Mouse (Mus musculus) monocyte, adult 2 months (primary cell): Measurements from ENCODE around the gene Gpr179.
A peak's percentile ranks its signal among the peaks of the same experiment; 100 is the strongest.

ENCODE experiments used
- DNase-seq, 2 experiments: peaks; one replicate each; pipeline ENCODE4 v3.0.0; 2022; ENCODE audit warnings: low spot score in 2 of 2, low read depth in 1 of 2

Gene Gpr179

DNA sequence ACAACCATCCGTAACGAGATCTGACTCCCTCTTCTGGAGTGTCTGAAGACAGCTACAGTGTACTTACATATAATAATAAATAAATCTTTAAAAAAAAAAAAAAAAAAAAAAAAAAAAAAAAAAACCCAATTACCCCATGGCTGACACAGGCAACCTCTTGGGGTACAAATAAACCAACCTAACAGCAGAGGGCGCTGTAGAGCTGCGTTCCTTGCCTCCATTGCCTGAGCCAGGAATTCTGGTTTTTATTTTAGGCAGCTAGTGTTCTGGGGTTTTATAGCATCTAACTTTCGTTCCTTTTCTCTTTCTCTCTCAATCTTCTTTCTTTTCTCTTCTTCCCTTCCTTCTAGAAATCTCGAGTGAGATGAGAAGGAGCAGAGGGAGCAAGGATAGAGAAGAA is 5.8 kb upstream of the Gpr179 start:
- DNase-seq = peak in 1 of 2 experiments; percentile 57

DNA sequence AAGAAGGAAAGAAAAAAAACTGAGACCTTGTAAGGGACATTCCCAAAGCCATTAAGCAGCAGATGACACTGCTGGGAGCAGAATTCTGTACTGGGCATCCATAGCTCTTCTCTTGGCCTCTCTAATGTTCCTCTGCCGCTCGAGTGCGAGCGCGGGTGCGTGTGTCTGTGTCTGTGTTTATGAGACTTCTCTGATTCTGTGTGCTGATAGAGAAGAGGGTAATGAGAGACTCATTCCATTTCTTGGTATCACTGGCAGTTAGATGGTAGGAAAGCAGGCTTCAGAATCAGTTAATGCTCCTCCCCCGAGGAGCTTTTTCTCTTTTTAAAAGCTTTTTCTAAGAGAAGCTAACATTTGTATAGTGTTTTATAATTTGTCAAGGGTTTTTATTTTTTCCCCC is 3.4 kb upstream of the Gpr179 start:
- DNase-seq = no peak

GRCm38 (mm10) chr11:97354646-97355045 is 2.8 kb upstream of the Gpr179 start:
- no peak for DNase-seq

- DNase-seq = no peak
Measured at GRCm38 (mm10) chr11:97352935-97353597, 1.2 kb upstream of the Gpr179 start.

DNA sequence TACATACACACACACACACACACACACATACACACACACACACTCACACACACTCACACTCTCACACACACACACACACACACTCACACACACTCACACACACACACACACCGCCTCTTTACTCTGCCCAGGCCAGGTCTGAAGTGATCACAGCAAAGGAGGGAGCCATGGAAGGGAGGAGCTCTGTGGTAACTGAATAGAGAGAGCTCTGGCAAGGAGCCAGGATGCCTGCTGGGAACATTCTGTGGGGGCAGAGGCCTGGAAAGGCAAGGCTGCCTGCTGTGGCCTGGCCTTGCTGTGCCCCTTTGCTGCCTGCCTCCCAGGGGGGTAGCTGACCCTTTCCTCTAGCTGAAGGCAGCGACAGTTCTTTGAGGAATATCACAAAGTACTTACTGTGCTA is 1.8 kb downstream of the Gpr179 start:
- no peak for DNase-seq

- DNase-seq = no peak
Measured at GRCm38 (mm10) chr11:97347291-97347690, 4.6 kb downstream of the Gpr179 start.

DNA sequence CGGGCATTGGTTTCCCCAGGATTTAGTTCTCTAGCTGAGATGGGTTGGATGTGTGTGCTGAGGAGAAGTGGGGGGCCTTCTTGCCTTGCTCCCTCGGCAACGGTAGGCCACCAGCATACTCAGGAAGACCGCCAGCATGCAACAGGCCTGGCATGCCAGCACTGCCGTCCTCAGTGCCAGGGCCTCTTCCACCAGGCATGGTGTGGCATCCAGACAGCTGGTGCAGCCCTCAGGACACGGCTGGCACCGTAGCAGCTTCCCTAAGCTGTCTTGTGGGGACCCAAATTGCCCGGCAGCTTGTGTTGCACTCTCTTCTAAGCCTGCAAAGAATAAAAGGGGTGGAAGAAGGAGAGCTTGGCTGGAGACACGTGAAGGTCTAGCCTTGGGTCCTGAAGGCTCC is 5.5 kb downstream of the Gpr179 start:
- DNase-seq = no peak

DNA sequence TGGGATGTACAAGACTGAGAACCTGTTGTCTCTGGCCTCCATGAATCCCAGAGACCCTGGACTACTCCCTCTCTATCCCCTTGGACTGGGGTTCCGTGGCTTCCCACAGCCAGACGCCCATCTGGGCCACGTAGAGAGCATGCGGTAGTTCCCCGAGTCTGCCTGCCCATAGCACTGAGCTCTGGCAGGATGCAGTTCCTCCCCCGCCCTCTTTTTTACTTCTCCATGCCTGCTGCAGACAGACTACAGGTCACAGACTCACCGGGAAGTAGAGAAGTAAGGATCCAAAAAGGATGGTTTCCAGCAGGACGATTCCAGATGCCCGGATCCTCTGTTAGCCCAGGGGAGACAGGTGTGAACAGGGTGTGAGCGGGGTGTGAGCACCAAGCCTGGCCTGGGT is 6.4 kb downstream of the Gpr179 start:
- no peak for DNase-seq

DNA sequence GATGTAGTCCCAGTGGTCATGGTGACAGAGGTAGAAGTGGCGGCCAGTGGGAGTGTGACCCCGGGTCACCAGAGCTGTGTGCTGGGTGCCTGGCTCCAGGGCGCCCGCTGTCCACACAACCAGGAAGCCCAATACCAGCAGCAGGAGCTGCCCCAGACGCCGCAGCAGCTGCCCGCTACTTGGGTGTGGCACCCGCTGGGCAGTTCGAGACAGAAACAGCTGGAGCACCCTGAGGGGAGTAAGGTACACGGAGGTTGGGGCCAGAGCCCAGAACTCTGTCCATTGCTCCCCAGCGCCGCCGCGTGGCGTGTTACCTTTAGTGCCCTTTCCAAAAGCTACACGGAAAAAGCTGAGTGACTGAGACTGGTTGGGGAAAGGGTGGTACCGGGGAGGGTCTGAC is 8.3 kb downstream of the Gpr179 start:
- DNase-seq = peak in 1 of 2 experiments; percentile 8

GRCm38 (mm10) chr11:97343175-97343574 is 8.7 kb downstream of the Gpr179 start:
- DNase-seq = no peak

DNA sequence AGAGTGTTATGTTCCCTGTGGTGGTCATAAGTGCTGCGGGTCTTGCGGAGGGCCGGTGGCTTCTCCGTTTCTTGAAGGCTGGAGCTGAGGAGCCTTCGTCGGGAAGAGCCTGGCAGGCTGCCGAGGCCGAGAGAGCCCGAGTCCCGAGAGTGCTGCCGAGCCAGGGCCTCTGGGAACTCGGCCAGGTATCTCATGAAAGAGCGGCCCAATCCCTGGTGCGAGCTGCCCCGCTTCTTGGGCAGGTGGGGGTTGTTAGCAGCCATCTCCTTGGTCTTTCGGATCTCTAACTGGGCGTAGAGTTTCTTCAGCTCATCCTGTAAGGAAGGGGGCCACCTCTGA is 12.9 kb downstream of the Gpr179 start:
- no peak for DNase-seq

DNA sequence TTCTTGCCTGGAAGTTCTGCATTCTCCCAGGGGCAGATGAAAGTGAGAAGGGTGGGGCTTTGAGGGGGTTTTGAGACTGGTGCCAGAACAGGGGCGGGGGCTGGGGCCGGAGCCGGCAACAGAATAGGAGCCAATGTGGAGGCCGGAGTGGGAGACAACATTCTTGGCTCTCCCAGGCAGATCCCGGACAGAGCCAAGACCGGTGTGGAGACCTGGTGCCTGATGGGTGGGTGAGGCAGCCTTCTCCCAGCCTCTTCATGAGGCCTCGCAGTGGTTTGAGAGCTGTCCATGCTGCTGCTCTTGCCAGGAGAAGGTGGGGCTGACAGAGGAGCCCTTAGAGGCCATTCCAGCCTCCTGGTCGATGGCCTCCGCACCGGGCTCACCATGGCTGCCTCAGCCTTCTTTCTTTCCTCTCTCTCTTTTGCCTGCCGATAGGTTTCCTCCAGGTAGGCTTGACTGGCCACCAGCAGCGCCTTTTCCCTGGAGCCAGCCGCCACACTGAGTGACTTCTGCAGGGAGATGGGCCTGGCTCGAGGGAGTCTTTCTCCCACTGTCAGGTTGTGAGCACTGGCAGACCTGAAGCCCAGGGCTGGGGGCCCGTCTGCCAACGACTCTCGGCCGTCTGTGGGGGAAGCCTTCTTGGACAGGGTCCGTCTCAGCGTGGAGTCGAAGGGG is 13.4 kb downstream of the Gpr179 start:
- DNase-seq = no peak

GRCm38 (mm10) chr11:97337363-97337762 is 14.5 kb downstream of the Gpr179 start:
- DNase-seq = no peak

- DNase-seq = no peak
Measured at GRCm38 (mm10) chr11:97336751-97337345, 15.0 kb downstream of the Gpr179 start.

- DNase-seq = no peak
Measured at GRCm38 (mm10) chr11:97336238-97336637, 15.6 kb downstream of the Gpr179 start.

DNA sequence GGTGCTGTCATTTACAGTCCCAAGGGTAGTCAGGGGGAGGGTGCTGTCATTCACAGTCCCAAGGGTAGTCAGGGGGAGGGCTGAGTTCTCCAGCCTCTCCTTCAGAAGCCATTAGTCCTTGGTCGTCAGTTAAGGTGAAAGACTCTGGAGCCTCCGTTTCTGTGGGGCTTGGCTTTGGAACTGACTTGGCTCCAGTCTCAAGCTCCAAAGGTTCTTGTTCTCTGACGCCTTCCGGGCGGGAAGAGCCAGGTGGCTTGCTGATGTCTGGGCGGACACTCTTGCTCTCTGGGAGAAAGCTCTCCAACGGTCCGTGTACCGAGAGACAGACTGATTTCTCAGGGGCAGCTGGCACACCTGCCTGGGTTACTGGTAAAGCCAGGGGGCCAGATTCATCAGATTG is 17.5 kb downstream of the Gpr179 start:
- no peak for DNase-seq

- no peak for DNase-seq
Measured at GRCm38 (mm10) chr11:97333896-97334295, 18.0 kb downstream of the Gpr179 start.

- DNase-seq = no peak
Measured at GRCm38 (mm10) chr11:97333044-97333443, 18.8 kb downstream of the Gpr179 start.

DNA sequence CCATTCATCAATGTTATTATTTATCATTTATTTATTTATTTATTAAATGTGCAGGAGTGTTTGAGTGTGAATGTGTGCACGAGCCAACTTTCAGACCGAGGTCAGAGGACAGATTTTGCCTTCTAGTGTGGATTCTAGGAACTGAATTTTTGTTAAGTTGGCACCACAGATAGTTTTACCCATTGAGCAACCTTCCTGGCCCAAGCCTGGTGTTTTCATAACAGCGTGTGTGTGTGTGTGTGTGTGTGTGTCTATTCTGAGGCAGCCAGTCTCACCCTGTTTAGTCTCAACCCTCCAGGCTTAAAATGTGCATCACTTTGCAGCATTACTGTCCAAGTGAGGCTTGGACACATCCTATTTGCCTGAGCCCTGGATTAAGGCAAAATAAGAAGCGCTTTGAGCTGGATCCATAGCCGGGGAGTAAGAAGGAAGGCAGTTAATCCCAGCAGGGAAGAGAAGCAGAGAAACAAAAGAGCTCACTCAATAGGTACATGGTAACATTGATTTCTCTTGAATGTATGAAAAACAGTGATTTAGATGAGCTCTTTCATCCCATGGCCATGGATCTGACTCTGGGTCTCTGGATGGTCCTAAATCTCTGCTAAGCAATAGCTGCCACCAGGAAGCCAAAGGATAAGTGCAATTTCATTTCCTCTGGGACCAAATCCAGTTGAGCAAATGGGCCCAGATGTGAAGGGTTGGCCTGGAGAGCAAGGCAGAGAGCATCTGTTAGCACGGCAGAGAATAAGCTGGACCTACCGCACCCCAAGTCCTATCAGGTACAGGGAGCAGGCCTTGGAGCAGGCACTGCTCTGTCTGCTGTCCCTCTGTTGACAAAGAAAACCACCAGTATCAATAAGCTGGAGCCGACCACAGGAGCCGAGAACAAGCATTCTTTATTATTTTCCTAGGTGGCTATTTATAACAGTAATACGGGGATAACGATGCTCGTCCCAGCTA is 20.4 kb downstream of the Gpr179 start:
- no peak for DNase-seq

GRCm38 (mm10) chr11:97330315-97330714 is 21.6 kb downstream of the Gpr179 start:
- no peak for DNase-seq

DNA sequence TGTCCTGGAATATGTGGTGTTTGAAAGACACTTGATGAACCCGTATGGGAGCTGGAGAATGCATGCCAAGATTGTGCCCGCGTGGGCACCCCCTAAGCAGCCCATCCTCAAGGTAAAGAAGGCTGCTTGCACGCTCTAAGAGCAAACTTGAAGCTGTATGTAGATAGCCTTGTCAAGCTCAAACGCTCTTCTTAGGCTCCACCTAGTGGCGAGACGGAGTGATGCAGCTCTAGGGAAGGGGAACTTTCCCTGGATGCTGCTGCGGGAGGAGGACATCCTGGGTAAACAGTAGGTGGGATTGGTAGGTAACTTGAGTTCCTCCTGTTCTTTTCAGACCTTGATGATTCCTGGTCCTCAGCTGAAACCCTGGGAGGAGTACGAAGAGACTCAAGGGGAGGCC is 23.7 kb downstream of the Gpr179 start:
- peak in 1 of 2 experiments; percentile 38 for DNase-seq

- no peak for DNase-seq
Measured at GRCm38 (mm10) chr11:97325224-97325623, 26.7 kb downstream of the Gpr179 start.
